Mouse (Mus musculus): ENCODE measurements around the gene Rabggta. TPM values are rescaled to one million over a fixed set of nuclear protein-coding genes. Genes with fewer than 3 reads are reported as not detected.
A peak's percentile ranks its signal among the peaks of the same experiment; 100 is the strongest.

Gene Rabggta
- polyA plus RNA-seq, 1 experiment from 2014 or later: 34.2 TPM

DNA sequence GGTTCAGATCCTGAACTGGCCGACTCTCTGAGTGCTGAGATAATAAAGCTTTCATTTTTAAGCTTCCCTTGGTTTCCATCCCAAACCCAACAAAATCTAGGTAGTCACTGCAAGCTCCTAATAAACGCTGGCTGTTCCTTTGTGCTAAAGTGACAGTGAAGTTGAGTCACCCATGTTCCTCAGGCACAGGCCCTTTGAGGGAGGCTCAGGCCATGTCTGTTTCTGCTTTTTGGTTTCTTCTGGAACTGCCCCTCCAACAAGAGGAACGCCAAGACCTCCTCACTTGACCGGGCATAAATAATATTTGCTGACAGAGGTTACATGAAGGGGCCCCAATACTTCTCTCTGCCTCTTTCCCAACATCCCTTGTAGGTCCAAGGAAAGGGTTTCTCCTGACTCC is 13.7 kb upstream of the Rabggta start:
- Histone ChIP-seq H3K27ac (ENCODE audit: low read depth, low read length) (no peak overlapping the region), H3K36me3 (ENCODE audit: control insufficient read depth, insufficient read depth, low read length) (peaks cover 26% of the 10 kb centered on the region), H3K9me3 (replicated peaks; ENCODE audit: control insufficient read depth, low read length) (no peaks in the 10 kb centered on the region), H3K9ac (ENCODE audit: low read length) (no peak overlapping the region), H3K27me3 (replicated peaks; ENCODE audit: control insufficient read depth, insufficient read depth, low read length) (no peaks in the 10 kb centered on the region), H3K4me1 (ENCODE audit: control insufficient read depth, insufficient read depth, low read length) (no peaks in the 10 kb centered on the region), H3K4me2 (ENCODE audit: low read length) (no peak overlapping the region), H3K4me3 (ENCODE audit: low read depth, low read length) (no peak overlapping the region)
- no peak for ATAC-seq
- WGBS: 81% methylated on average over 4 of the region's 4 CpGs
- no peak for DNase-seq (ENCODE audit: low spot score)

DNA sequence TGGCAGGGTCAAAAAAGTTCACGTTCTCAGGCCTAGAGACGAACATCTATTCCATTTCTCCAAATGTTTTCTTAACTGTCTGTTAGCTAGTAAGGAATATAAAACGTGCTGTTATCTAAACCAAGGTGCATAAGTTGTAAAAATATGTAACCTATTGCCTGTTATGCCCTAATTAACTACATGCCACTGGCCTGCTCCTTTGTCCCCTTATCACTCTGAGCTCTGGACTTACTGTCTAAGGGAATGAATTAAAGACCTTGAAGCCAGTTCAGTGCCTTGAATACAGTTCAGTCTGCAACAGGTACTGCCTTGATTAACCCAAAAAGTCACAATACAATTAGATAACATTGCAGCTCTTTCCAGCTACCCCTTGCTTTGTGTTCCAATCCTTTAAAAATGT is 13.3 kb upstream of the Rabggta start:
- Histone ChIP-seq H3K4me1 (ENCODE audit: control insufficient read depth, insufficient read depth, low read length) (no peaks in the 10 kb centered on the region), H3K27ac (ENCODE audit: low read depth, low read length) (no peak overlapping the region), H3K4me3 (ENCODE audit: low read depth, low read length) (no peak overlapping the region), H3K27me3 (replicated peaks; ENCODE audit: control insufficient read depth, insufficient read depth, low read length) (no peaks in the 10 kb centered on the region), H3K36me3 (ENCODE audit: control insufficient read depth, insufficient read depth, low read length) (peaks cover 23% of the 10 kb centered on the region), H3K9ac (ENCODE audit: low read length) (no peak overlapping the region), H3K9me3 (replicated peaks; ENCODE audit: control insufficient read depth, low read length) (no peaks in the 10 kb centered on the region), H3K4me2 (ENCODE audit: low read length) (no peak overlapping the region)
- DNase-seq (ENCODE audit: low spot score) (no peak), ATAC-seq (no peak)
- 69% methylated on average over 3 of the region's 3 CpGs for WGBS

DNA sequence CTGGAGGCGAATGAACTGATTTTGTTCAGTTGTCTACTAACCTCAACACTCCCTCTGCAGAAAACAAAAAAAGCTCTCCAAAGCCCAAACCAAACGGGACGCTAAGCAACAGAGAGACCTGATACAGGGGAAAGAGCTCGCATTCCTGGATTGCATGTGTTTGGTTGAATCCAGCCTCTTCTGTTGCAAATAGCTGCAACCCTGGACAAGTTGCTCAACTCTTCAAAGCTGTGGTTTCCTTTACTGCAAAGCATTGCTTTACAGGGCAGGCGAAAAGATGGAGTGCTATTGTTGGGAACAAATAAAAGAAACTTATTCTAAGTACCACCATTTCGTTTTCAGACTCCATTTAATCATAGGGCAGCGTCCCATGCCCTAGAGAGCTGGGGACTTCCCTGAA is 12.8 kb upstream of the Rabggta start:
- 74% methylated on average over 7 of the region's 7 CpGs for WGBS
- Histone ChIP-seq H3K9ac (ENCODE audit: low read length) (no peak overlapping the region), H3K4me1 (ENCODE audit: control insufficient read depth, insufficient read depth, low read length) (no peaks in the 10 kb centered on the region)

DNA sequence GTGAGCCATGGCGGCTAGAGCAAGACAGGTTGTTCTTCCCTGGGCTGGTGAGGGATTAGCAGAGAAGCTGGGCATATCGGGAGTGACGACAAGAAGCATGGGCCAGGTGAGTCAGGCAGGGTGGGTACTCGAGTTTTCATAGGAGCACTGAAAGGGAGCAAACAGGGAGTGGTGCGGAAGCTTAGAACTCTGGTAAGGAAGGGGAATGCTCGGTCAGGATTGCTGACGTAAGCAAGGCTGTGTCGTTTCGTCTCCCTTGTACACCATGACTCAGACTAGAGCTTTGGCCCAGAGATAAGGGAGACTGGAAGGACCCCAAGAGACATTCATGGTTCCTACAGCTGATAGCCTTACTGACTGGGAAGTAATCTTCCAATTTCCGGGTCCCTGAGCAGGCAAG is 11.8 kb upstream of the Rabggta start:
- H3K36me3 ChIP-seq (ENCODE audit: control insufficient read depth, insufficient read depth, low read length): peaks cover 9% of the 10 kb centered on the region; the same call in 1 of the 2 replicates
- 76% methylated on average over 10 of the region's 10 CpGs for WGBS
- no peaks in the 10 kb centered on the region for H3K27me3 ChIP-seq (replicated peaks; ENCODE audit: control insufficient read depth, insufficient read depth, low read length)
- H3K4me3 ChIP-seq (ENCODE audit: low read depth, low read length): no peak overlapping the region
- no peak overlapping the region for H3K4me2 ChIP-seq (ENCODE audit: low read length)
- H3K9me3 ChIP-seq (replicated peaks; ENCODE audit: control insufficient read depth, low read length): no peaks in the 10 kb centered on the region
- ATAC-seq (no peak), DNase-seq (ENCODE audit: low spot score) (no peak)
- no peak overlapping the region for H3K27ac ChIP-seq (ENCODE audit: low read depth, low read length)
- H3K9ac ChIP-seq (ENCODE audit: low read length): no peak overlapping the region
- no peaks in the 10 kb centered on the region for H3K4me1 ChIP-seq (ENCODE audit: control insufficient read depth, insufficient read depth, low read length)

More for the DNA sequence above, 12.8 kb upstream of the Rabggta start:
- no peak for ATAC-seq
- no peaks in the 10 kb centered on the region for H3K9me3 ChIP-seq (replicated peaks; ENCODE audit: control insufficient read depth, low read length)
- H3K27me3 ChIP-seq (replicated peaks; ENCODE audit: control insufficient read depth, insufficient read depth, low read length): no peaks in the 10 kb centered on the region
- H3K36me3 ChIP-seq (ENCODE audit: control insufficient read depth, insufficient read depth, low read length): peaks cover 19% of the 10 kb centered on the region
- H3K27ac ChIP-seq (ENCODE audit: low read depth, low read length): no peak overlapping the region
- DNase-seq (ENCODE audit: low spot score): no peak
- H3K4me3 ChIP-seq (ENCODE audit: low read depth, low read length): no peak overlapping the region
- H3K4me2 ChIP-seq (ENCODE audit: low read length): no peak overlapping the region

DNA sequence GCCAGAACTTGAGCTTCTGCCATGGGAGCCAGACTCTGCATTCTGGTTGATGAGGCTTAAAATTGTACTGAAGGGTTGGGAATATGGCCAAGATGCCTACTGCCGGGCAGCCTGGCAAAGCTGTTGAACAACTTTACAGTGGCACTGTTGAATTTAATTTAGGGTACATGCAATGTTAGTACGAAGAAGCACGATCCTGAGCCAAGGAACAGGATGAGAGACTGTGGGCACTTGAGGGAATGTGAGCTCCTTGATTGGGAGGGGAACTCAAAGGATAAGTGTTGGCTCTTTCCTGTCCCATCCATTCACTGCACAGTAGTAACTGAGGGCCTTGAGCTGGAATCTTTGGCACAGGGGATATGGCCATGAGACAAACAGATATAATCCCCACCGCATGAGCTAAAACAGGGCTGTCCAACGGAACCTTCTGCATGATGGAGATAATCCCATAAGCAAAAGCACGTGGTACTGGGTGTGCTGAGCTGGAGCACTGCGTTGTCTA is 8.5 kb upstream of the Rabggta start:
- ATAC-seq (no peak), DNase-seq (ENCODE audit: low spot score) (peak; percentile 66)
- Histone ChIP-seq H3K36me3 (ENCODE audit: control insufficient read depth, insufficient read depth, low read length) (no peaks in the 10 kb centered on the region), H3K27me3 (replicated peaks; ENCODE audit: control insufficient read depth, insufficient read depth, low read length) (no peaks in the 10 kb centered on the region), H3K4me1 (ENCODE audit: control insufficient read depth, insufficient read depth, low read length) (no peaks in the 10 kb centered on the region), H3K9me3 (replicated peaks; ENCODE audit: control insufficient read depth, low read length) (no peaks in the 10 kb centered on the region), H3K4me2 (ENCODE audit: low read length) (no peak overlapping the region), H3K4me3 (ENCODE audit: low read depth, low read length) (no peak overlapping the region), H3K27ac (ENCODE audit: low read depth, low read length) (no peak overlapping the region), H3K9ac (ENCODE audit: low read length) (no peak overlapping the region)
- WGBS: 66% methylated on average over 7 of the region's 7 CpGs

DNA sequence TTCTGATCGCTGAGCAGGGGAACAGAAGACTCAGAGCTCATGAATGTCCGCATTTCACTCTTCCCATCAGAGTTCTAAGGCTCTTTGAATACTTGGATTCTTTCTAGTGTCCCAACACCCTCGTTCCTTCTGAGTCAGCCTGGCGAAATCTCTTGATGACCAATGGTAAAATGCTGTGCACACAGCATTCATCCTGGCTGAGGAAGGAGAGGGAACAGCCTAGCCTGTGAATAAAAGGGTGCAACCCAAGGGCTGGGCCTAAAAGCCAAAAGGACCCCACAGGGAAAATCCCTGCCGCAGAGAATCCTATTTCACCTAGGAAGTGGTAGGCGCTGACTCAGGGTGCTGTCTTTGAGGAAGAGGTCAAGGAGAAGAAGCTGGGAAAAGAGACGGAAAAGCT is 8.1 kb upstream of the Rabggta start:
- H3K4me2 ChIP-seq (ENCODE audit: low read length): no peak overlapping the region
- no peak for DNase-seq (ENCODE audit: low spot score)
- no peak overlapping the region for H3K4me3 ChIP-seq (ENCODE audit: low read depth, low read length)
- H3K9ac ChIP-seq (ENCODE audit: low read length): no peak overlapping the region
- H3K36me3 ChIP-seq (ENCODE audit: control insufficient read depth, insufficient read depth, low read length): no peaks in the 10 kb centered on the region
- no peaks in the 10 kb centered on the region for H3K9me3 ChIP-seq (replicated peaks; ENCODE audit: control insufficient read depth, low read length)
- H3K4me1 ChIP-seq (ENCODE audit: control insufficient read depth, insufficient read depth, low read length): no peaks in the 10 kb centered on the region
- 71% methylated on average over 7 of the region's 7 CpGs for WGBS
- ATAC-seq: no peak
- no peaks in the 10 kb centered on the region for H3K27me3 ChIP-seq (replicated peaks; ENCODE audit: control insufficient read depth, insufficient read depth, low read length)
- H3K27ac ChIP-seq (ENCODE audit: low read depth, low read length): no peak overlapping the region

DNA sequence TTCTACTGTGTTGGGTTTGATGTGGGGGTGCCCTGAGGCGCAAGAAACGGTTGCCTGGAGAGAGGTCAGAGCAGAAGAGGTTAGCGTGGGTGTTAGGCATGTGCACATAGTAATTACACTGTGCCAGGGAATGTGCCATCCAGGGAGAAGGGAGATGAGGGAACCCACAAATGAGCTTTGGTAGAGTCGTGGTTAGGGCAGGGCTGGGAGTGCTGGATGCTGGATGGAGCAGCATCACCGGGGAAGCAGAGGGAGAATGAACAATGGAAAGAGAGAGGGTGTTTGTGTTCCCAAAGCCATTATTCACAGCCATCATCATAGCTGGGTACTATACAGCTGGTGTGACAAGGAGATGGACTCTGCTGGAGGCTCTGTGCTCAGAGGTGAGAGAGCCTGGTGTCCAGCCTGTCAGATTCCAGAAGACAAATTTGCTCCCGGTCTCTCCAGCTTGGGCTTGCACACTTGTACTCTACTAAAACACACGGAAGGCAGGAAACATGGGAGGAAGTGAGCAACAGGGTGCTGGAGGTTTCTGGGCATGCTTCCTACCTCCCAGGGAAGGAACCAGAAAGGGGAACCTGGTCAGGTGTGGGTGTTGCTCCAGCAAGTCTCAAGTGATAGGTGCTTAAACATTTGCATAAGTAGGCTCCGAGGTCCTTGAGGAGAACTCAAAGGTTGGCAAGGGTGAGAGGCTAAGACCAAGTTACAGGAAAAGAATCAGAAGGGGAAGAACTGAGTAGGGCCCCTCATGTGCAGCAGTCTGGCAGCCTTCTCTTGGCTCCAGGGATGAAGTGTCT is 6.0 kb upstream of the Rabggta start:
- 74% methylated on average over 8 of the region's 8 CpGs for WGBS

DNA sequence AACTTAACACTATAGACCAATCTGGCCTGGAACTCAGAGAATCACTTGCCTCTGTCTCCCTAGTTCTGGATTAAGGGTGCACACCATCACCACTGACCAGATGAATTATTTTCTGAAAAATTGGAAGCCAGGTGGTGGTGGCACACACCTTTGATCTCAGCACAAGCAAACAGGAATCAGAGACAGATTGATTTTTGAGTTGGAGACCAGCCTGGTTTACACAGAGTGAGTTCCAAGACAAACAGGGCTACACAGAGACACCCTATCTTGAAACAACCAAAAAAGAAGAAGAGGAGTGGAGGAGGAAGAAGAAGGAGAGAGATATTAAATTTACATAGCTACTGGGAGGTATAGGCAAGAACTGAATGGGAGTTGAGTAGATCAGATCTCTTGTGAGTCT is 4.2 kb upstream of the Rabggta start:
- no peak overlapping the region for H3K27ac ChIP-seq (ENCODE audit: low read depth, low read length)
- H3K9me3 ChIP-seq (replicated peaks; ENCODE audit: control insufficient read depth, low read length): no peaks in the 10 kb centered on the region
- no peaks in the 10 kb centered on the region for H3K27me3 ChIP-seq (replicated peaks; ENCODE audit: control insufficient read depth, insufficient read depth, low read length)
- DNase-seq (ENCODE audit: low spot score) (no peak), ATAC-seq (no peak)
- no peaks in the 10 kb centered on the region for H3K36me3 ChIP-seq (ENCODE audit: control insufficient read depth, insufficient read depth, low read length)
- H3K9ac ChIP-seq (ENCODE audit: low read length): no peak overlapping the region
- H3K4me3 ChIP-seq (ENCODE audit: low read depth, low read length): no peak overlapping the region
- H3K4me2 ChIP-seq (ENCODE audit: low read length): no peak overlapping the region
- H3K4me1 ChIP-seq (ENCODE audit: control insufficient read depth, insufficient read depth, low read length): no peaks in the 10 kb centered on the region

More for the DNA sequence above, 6.0 kb upstream of the Rabggta start:
- H3K27ac ChIP-seq (ENCODE audit: low read depth, low read length): no peak overlapping the region
- no peak for DNase-seq (ENCODE audit: low spot score)
- no peak overlapping the region for H3K4me3 ChIP-seq (ENCODE audit: low read depth, low read length)
- no peak overlapping the region for H3K9ac ChIP-seq (ENCODE audit: low read length)
- ATAC-seq: no peak
- no peaks in the 10 kb centered on the region for H3K36me3 ChIP-seq (ENCODE audit: control insufficient read depth, insufficient read depth, low read length)
- H3K4me2 ChIP-seq (ENCODE audit: low read length): no peak overlapping the region
- H3K9me3 ChIP-seq (replicated peaks; ENCODE audit: control insufficient read depth, low read length): no peaks in the 10 kb centered on the region
- no peaks in the 10 kb centered on the region for H3K4me1 ChIP-seq (ENCODE audit: control insufficient read depth, insufficient read depth, low read length)
- no peaks in the 10 kb centered on the region for H3K27me3 ChIP-seq (replicated peaks; ENCODE audit: control insufficient read depth, insufficient read depth, low read length)

DNA sequence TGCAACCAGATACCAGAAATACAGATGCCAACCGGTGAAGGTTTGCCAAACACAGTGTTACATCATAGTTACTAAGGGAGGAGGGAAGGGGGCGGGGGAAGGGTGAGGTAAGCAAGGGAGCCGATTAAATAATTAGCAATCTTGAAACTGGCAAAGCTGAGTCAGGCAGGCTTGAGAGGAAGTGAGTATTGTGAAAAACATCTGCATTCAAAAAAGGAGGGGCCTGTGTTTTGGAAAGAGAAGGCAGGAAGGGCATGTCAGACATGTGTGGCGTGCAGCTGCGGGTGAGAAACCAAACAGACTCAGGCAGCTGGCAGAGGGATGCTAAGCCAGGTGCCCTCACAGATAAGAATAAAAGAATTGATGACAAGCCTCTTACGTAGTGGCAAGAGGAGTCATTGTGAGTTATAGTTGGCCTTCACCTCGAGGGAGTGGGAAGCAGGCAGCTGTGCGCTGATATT is 2.4 kb upstream of the Rabggta start:
- ATAC-seq: no peak
- WGBS: 64% methylated on average over 8 of the region's 8 CpGs

More for the DNA sequence above, 2.4 kb upstream of the Rabggta start:
- no peak overlapping the region for H3K9ac ChIP-seq (ENCODE audit: low read length)
- H3K36me3 ChIP-seq (ENCODE audit: control insufficient read depth, insufficient read depth, low read length): peaks cover under 1% of the 10 kb centered on the region; the same call in 1 of the 2 replicates
- DNase-seq (ENCODE audit: low spot score): no peak
- no peaks in the 10 kb centered on the region for H3K27me3 ChIP-seq (replicated peaks; ENCODE audit: control insufficient read depth, insufficient read depth, low read length)
- H3K27ac ChIP-seq (ENCODE audit: low read depth, low read length): no peak overlapping the region
- H3K4me1 ChIP-seq (ENCODE audit: control insufficient read depth, insufficient read depth, low read length): no peaks in the 10 kb centered on the region
- H3K9me3 ChIP-seq (replicated peaks; ENCODE audit: control insufficient read depth, low read length): no peaks in the 10 kb centered on the region
- no peak overlapping the region for H3K4me3 ChIP-seq (ENCODE audit: low read depth, low read length)
- H3K4me2 ChIP-seq (ENCODE audit: low read length): no peak overlapping the region

Measured in forebrain, embryonic 14.5 days (tissue).